Mouse (Mus musculus) G1E-ER4 (cell line): ENCODE results near the gene Nova2. TPM values are rescaled to one million over a fixed set of nuclear protein-coding genes. Genes with fewer than 3 reads are reported as not detected.

Source experiments
- GATA1 ChIP-seq: IDR thresholded peaks from one replicate; pipeline ENCODE4 v1.8.0; 2012; ENCODE audit warnings: low read length, inconsistent platforms
- polyA plus RNA-seq: library from polyadenylated mRNA; stranded (reverse); fragments of >175 nt; gene quantifications from 2 replicates; pipeline ENCODE4 v1.2.3, GENCODE M21; 2012

The Nova2 gene
- polyA plus RNA-seq, 1 experiment = not detected

DNA sequence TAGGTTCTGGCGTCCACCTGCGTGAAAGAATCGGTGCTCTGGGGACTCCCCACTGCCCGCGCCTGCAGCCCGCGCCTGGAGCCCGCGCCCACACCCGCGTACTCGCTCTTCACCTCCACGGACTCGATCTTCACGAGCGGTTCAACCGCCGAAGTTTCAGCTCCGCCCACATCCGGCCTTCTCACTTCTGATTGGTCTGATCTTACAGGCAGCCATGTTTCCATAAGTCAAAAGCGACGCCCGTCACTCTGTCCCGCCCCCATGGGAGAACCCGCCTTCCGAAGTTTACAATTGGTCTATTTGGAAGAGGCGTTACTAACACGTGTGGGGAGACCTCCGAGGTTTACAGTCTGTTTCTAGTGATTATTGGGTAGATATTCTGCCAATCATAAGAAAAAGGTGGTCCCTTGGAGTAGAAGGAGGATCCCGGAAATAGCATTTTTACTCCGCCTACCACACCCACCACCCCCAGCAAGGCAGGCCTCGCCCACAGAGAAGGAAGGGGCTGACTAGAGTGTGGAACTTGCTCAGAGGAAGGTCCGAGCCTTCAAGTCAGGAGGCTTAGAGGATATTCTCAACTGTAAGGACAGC is 15.4 kb upstream of the Nova2 start, which contains the start of gene Ccdc61:
Gene Ccdc61, minus strand, starts transcription at position 175 of the 591 bp plus-strand sequence.
- TF ChIP-seq GATA1 = no peak

DNA sequence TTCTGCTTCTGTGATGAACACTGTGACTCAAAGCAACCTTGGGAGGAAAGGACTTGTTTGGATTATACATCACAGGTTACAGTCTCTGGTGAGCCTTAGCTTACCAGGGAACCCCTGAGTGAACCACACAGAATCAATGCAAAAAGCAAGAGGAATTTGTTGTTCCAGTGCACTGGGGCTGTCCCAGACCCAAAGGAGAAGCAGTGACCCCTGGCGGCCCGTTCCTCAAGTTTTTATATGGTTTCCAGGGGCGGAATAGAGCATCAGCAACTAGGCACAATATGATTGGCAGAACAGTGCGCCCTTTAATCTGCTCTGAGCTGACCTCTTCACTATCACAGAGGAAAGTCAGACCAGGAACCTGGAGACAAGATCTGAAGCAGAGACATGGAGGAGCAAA is 9.4 kb upstream of the Nova2 start:
- TF ChIP-seq GATA1 = no peak

DNA sequence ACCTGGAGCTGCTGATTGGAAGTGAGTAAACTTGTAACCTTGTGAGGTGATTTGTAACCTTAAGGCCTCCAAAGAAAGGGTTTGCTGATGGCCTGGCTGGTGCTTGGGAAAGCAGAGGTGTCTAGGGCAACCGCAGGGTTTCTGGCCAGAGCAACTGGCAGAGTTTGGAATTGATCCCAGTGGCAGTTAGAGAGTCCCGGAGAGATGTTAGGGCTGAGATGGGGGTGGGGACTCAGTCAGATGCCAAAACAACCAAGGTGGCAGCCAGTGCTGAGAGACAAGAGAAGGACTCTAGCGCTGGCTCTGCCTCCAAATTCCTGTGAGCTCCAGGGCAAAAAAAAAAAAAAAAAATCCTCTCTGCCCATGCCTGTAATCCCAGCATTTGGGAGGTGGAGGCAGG is 7.8 kb upstream of the Nova2 start:
- no peak for TF ChIP-seq GATA1

DNA sequence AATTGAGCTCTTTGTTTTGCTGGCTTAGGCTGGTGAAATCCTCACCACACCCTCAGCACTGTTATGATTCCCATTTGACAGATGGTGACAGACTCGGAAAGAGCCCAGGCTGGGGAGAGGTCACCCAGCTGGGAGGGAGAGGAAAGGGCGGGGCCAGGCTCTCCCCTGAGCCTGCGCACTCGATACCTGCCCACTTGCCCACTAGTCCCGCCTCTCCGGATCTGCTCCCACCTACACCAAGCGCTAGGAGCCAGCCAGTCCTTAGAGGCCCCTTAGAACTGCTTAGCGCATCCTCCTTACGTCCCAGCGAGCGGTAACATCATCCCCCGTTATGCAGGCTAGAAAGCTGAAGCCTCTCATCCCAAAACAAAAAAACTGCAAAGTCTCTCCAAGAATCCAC is 4.6 kb upstream of the Nova2 start:
- no peak for TF ChIP-seq GATA1

DNA sequence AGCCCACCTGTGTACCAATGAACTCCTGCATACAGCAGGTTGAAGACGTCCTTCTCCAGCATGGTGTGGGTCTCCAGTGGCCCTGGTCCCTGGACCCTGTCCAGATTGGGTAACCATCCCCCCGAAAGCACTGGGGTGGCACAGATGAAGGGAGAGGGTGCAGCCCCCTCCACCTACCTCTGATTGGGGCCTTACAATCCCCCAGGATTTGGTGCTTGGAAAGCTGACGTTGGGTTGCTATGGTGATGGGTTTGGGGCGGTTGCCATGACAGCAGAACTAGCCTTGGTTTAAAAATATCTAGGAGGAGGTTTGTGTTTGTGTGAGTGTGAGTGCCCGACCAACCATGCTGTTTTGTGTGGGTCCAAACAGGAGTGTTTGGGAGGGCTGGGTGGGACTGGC is 2.9 kb upstream of the Nova2 start:
- TF ChIP-seq GATA1 = no peak

DNA sequence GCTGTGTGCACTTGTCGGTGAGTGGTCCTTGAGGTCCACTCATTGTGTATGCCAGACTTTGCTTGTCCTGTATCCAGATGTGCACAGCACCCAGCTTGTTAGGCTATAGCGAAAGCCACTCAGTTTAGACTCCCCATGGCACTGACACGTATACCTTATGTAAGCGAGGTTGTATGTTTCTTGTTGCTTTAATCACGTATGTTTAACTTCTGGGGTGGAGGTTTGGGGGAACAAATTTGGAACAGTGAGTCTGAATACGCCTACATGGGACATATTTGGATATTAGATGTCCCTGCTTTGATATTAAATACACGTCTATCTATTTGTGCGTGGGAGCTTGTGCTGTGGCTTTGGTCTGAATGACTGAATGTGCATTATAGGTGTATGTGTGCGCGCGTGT is 2.4 kb upstream of the Nova2 start:
- no peak for TF ChIP-seq GATA1

DNA sequence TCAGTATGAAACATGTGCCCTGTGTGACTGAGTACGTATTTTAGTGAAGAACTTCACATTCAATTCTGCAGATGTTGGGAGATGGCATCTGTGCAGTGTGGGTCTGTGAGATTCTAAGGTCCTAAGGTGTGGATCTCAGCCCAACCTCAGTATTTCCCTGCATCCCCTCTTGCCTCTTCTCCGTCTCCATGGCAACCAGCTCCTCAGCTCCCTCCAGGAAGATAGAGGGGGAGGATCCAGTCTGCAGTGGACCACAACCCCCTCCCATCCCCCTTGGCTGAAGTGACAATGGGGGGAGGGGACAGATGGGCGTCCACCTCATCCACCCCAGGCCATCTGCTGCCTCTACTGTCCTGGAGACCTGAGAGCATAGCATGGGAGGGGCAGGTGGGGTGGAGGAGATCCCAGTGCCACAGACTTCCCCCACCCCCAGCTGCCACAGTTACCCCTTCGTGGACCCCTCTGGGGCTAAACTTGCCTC is 1.9 kb upstream of the Nova2 start:
- TF ChIP-seq GATA1 = no peak

DNA sequence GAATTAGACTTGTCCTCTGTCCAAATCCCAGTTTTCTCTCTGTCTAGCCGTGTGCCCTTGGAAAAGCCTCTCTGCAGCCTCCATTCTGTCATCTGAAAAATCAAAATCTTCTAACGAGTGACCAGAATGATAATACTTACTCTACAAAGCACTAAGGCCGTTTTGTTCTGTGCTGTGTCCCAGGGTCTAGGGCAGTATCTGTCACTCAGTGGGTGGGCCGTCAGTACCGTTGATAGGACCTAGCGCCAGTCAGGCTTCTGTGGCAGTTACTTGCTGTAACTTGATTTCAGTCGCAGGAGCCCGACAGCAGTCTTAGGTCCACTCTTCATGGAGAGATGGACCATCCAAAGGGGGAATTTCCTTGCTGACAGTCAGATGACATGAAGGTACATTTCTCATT is 1.4 kb upstream of the Nova2 start:
- no peak for TF ChIP-seq GATA1

DNA sequence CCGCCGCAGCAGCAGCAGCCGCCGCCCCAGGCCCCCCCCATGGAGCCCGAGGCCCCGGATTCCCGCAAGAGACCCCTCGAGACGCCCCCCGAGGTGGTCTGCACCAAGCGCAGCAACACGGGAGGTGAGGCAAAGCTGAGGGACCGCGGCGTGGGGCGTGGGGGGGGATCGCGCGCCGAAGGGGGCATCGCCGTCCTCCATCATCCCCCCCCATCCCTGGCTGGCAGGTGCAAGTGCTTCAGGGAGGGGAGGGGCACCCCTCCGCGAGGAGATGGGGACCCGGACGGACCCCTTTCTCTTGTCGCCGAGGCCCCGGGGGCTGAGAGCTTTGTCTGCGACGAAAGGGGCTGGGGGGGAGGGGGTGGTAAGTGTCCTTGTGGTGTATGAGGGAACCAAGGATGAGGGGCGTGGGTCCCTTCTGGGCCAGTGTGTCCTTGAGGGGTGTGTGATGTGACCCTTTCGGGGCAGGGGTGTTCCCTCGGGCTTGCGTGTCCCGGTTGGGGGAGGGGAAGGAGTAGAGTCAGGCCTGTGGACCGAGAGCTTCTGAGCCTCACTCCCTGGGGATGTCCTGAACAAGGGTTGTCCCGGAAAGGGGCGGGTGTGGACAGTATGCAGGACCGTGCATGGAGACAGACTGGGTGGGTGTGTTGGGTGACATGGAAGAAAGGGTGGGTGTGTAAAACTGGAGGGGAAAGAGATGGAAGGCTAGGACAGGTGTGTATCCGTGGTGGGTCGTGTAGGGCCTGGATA is 528 bp downstream of the Nova2 start:
- no peak for TF ChIP-seq GATA1

DNA sequence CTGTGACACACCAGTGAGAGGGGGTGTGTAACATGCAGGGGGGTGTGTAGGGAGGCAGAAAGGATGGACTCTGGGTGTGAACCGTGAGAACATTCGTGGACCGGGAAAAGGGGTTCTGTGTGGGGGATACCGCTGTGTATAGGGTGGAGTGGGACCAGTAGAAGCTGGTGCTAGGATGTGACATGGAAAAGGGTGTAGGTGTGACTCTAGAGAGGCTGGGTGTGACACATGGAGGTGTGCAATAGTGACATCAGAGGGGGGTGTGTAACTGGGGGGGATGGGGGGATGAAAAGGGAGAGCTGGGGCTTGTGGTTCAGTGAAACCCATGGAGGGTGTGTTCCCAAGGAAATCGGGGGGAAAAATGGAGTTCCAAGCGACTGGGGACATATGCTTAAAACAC is 1.2 kb downstream of the Nova2 start:
- no peak for TF ChIP-seq GATA1

DNA sequence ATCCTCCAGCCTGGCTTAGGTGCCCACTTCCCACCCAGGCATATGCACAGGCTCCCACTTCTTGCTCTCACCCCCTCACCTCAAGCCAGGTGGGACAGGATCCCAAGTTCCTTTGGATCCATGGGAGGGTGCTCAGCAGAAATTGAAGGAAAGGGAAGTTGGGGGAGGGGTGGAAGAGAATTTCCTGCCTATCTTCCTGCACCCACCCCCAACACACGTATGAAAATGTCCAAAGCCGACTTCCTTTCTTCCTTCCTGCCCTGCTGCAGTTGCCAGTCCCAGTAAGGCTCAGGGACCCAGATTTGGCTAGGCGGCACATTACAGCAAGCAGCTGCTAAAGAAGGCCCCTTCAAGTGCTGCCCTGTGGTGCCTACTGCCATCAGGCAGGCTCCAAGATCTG is 2.1 kb downstream of the Nova2 start:
- TF ChIP-seq GATA1 = no peak

DNA sequence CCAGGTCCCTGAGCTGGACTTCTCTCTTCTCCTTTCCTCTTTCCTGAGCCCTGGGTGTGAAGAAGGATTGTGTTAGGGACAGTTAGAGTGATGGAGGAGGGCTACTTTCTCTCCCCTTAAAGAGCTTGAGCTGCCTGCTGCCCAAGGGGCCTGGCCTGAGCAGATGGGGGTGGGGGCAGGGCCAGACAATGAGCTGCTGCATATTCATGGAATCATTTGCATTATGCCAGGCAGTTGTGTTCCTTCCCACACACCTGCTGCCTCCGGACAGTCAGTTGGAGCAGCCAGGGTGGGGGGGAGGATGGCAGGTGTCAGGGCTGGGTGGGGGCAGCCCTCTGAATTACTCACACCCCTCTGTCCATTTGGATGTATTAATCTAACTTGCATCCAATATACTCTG is 16.7 kb downstream of the Nova2 start:
- TF ChIP-seq GATA1 = no peak

DNA sequence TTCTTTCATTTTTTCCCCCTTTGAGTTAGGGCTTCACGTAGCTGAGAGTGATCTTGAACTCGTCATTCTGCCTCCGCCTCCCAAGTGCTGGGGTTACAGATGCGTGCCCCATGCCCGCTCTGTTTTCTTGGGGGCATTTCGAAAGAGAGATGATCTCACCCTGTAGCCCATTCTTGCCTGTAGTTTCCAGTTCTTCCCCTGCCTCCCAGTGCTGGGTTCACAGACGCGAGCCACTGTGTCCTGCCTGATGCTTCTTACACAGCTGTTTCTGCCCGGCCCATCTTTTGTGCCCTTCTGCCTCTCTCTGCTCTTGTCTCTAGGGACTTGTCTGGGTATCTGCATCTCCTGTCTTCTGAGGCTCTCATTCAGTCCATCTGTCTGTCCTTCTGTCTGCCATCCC is 17.1 kb downstream of the Nova2 start:
- TF ChIP-seq GATA1 = no peak

DNA sequence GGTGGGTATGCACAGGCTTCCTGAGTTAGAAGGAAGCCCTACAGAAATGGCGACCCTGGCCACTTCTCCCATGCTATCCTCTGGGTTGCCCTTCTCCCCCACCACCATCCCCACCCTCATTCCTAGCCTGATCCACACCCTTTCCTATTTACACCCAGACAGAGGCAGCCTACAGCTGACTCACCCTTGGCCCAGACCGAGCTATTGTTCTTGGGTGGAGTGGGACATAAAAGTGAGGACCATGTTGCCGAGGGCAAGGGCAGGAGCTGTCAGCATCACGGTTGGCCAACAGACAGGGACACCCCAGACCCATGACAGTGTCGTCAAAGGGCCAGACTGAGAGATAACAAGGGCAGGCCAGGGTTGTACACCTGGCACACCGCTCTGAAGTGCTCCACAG is 22.5 kb downstream of the Nova2 start:
- no peak for TF ChIP-seq GATA1

DNA sequence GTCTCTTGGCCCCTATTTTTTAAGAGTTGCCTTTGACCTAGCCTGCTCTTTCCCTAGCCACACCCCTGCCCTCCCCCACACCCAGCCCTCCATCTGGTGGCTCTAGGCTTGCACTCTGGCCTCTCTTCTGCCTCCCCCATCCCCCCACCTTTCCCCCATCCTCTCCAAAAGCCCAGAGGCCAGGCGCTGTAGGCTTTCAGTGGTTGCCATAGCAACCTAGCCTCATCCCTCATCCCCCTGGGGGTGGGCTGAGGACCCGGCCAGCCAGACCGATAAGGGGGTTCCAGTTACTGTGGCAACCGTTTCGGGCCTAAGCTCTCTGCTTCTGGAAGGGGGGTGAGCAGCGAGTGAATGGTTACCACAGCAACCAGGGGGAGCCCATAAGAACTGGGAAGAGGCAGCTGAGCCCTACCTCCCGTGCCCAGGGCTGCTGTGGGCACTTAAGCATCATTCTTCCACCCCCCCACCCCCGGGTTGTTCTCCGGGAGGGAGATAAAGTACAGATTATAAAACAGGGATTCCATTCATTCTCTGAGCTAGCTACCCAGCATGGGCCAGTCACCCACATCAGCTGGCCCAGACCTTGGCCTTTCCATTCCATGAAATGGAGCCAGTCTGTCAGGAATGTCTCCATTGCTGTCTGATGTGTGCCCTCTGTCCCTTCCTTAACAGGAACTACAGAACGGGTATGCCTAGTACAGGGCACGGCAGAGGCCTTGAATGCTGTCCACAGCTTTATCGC is 24.3 kb downstream of the Nova2 start:
- TF ChIP-seq GATA1 = no peak

DNA sequence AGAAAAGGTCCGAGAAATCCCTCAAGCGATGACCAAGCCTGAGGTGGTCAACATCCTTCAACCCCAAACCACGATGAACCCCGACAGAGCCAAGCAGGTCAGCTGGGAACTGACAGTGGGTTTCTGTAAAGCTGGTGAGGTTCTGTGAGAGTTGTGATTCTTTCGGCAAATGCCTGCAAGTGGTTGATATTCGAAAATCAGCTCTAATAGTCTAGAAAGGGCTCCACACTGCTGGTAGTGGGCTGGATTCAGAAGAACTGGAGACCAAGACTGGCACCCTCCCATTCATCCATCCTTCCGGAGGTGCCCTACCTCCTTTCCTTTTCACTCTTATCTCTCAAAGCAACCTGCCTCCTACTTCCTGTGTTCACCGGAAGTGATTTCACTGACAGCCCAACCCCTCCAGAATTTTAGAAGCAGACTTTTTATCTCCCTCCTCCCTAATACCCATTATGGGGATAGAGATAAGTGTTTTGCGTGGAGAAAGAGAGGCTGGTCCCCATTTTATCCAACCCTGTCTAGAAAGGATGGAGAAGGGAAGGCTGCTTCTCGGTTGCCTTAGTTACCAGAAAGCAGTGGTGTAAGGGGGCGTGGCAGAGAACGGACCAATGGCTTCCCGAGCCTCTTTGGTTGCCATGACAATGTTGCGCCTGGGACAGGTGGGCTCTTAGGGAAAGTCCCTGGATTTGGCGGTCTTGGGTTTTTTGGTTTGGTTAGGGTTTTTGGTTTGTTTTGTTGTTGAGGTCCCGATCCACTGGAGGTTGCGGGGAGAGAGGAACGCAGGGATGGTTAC is 25.0 kb downstream of the Nova2 start:
- no peak for TF ChIP-seq GATA1

DNA sequence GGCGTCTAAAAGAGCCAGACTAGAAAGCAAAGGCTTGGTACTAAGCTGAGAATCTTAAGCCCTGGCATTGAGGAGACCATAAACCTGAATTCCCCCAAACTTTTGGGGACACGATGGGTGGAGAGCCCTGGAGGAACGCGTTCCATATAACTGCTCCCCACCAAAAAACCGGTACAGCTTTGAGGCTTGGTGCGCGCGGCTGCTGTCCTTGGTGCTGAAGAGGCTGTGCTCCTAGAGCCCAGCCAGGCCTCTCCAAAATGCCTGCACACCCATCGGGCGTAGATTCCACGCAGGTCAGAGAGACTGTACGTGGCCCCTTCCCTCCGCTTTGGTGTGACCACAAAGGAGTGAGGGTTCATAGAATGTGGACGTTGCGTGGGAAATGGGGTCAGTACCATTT is 25.7 kb downstream of the Nova2 start:
- no peak for TF ChIP-seq GATA1
